In genomic region chr4:120924554-120925299, GRCm38 (mm10) we compare ENCODE assay signal across 7 mouse cellular contexts. TPM values are rescaled to one million over a fixed set of nuclear protein-coding genes. Genes with fewer than 3 reads are reported as not detected.
DNase-seq lines count a peak whose midpoint lies in the region; ATAC-seq lines count a peak whose summit lies in the region.

Exo5 (minus strand) TSS chr4:120925017.

- WGBS in embryonic facial prominence, embryonic 11.5 days: under 1% methylated on average over 33 of the region's 33 CpGs
- under 1% methylated on average over 33 of the region's 33 CpGs for WGBS in limb, embryonic 10.5 days
- WGBS in midbrain, embryonic 13.5 days: under 1% methylated on average over 33 of the region's 33 CpGs

- ATAC-seq in embryonic facial prominence, embryonic 11.5 days (replicated peaks; ENCODE audit: insufficient number of reproducible peaks, low FRiP score, low TSS enrichment, low read depth): peak; percentile 96
- peak; percentile 97 for ATAC-seq in granulocyte monocyte progenitor cell, adult 5-6 weeks (replicated peaks; ENCODE audit: poor library complexity, severe bottlenecking)
- ATAC-seq in midbrain, embryonic 13.5 days: peak; percentile 99

- DNase-seq in adrenal gland, postnatal 14 days: peak; percentile 98
- DNase-seq in embryonic facial prominence, embryonic 11.5 days (ENCODE audit: low spot score): peak; percentile 95
- peak; percentile 87 for DNase-seq in kidney, adult 11 months
- DNase-seq in limb, embryonic 10.5 days (ENCODE audit: low spot score): peak; percentile 94
- DNase-seq in spleen, adult 12 weeks (ENCODE audit: low spot score): peak; percentile 82

- H3K27ac ChIP-seq in embryonic facial prominence, embryonic 11.5 days (replicated peaks; ENCODE audit: low read depth, low read length): peak within 1 kb of the TSS; percentile 69
- H3K27ac ChIP-seq in limb, embryonic 10.5 days: peak within 1 kb of the TSS; percentile 89
- H3K27ac ChIP-seq in midbrain, embryonic 13.5 days: peak within 1 kb of the TSS; percentile 90

- H3K27me3 ChIP-seq in embryonic facial prominence, embryonic 11.5 days (ENCODE audit: control insufficient read depth, insufficient read depth, low read length): no peaks in the 10 kb centered on the region
- no peaks in the 10 kb centered on the region for H3K27me3 ChIP-seq in limb, embryonic 10.5 days (ENCODE audit: low read depth, poor library complexity, severe bottlenecking)
- H3K27me3 ChIP-seq in midbrain, embryonic 13.5 days: no peaks in the 10 kb centered on the region

- peak within 1 kb of the TSS; percentile 57 for H3K4me2 ChIP-seq in embryonic facial prominence, embryonic 11.5 days (ENCODE audit: low read depth, low read length)
- H3K4me2 ChIP-seq in midbrain, embryonic 13.5 days (replicated peaks): peak within 1 kb of the TSS; percentile 73

- no peaks in the 10 kb centered on the region; the same call in 1 of the 2 replicates for H3K4me1 ChIP-seq in embryonic facial prominence, embryonic 11.5 days (ENCODE audit: control insufficient read depth, insufficient read depth, low read length)
- peaks cover 4% of the 10 kb centered on the region for H3K4me1 ChIP-seq in limb, embryonic 10.5 days
- H3K4me1 ChIP-seq in midbrain, embryonic 13.5 days (replicated peaks): peaks cover 25% of the 10 kb centered on the region

- peak within 1 kb of the TSS; percentile 49 for H3K4me3 ChIP-seq in embryonic facial prominence, embryonic 11.5 days (ENCODE audit: low read depth, low read length)
- peak within 1 kb of the TSS; percentile 65 for H3K4me3 ChIP-seq in limb, embryonic 10.5 days
- H3K4me3 ChIP-seq in midbrain, embryonic 13.5 days (replicated peaks): peak within 1 kb of the TSS; percentile 72

- peaks cover 15% of the 10 kb centered on the region for H3K36me3 ChIP-seq in embryonic facial prominence, embryonic 11.5 days (replicated peaks; ENCODE audit: control insufficient read depth, insufficient read depth, low read depth, low read length)
- H3K36me3 ChIP-seq in limb, embryonic 10.5 days: peaks cover 36% of the 10 kb centered on the region
- H3K36me3 ChIP-seq in midbrain, embryonic 13.5 days: peaks cover 31% of the 10 kb centered on the region

- no peaks in the 10 kb centered on the region; the same call in 1 of the 2 replicates for H3K9me3 ChIP-seq in embryonic facial prominence, embryonic 11.5 days (replicated peaks; ENCODE audit: control insufficient read depth, low read length)
- H3K9me3 ChIP-seq in limb, embryonic 10.5 days (replicated peaks): peaks cover 1% of the 10 kb centered on the region; the same call in 1 of the 2 replicates
- H3K9me3 ChIP-seq in midbrain, embryonic 13.5 days: peaks cover 13% of the 10 kb centered on the region

- peak within 1 kb of the TSS; percentile 78 for H3K9ac ChIP-seq in embryonic facial prominence, embryonic 11.5 days (replicated peaks; ENCODE audit: low read length)
- H3K9ac ChIP-seq in midbrain, embryonic 13.5 days (replicated peaks): peak within 1 kb of the TSS; percentile 81

RNA-seq across cellular contexts. Expression of gene Exo5, which starts in this region (rescaled TPM):
- total RNA-seq in adrenal gland, postnatal 14 days (2021): 12.0 and 15.3 TPM in 2 replicates
- 34.6 and 37.4 TPM in 2 replicates for polyA plus RNA-seq in embryonic facial prominence, embryonic 11.5 days (2014; fragmentation: Nextera tagmentation; extraction: Ambion mirVana)
- total RNA-seq in granulocyte monocyte progenitor cell, adult 5-6 weeks (2014; fragmentation: Nextera tagmentation): 15.4 and 17.6 TPM in 2 replicates
- total RNA-seq in granulocyte monocyte progenitor cell, adult 5-6 weeks (2017): 16.4 and 18.1 TPM in 2 replicates
- polyA plus RNA-seq in limb, embryonic 10.5 days (2016; fragmentation: Nextera tagmentation; extraction: Ambion mirVana): 36.4 and 37.3 TPM in 2 replicates
- 39.2 and 44.5 TPM in 2 replicates for polyA plus RNA-seq in midbrain, embryonic 13.5 days (2015; fragmentation: Nextera tagmentation; extraction: Ambion mirVana)

Comparison
In these comparisons a context has a peak if more than half of its experiments do, and no peak if none do; other contexts are left out.
1. Peak in every context shown above with its lines: DNase-seq, ATAC-seq, H3K4me3 ChIP-seq and H3K27ac ChIP-seq.